Mouse (Mus musculus) cerebellum, adult 2 months (tissue): Measurements from ENCODE around the gene Apof.

Experiments used
- CTCF ChIP-seq: fragments of 200-500 bp; IDR thresholded peaks from 2 replicates; pipeline ENCODE4 v1.5.1; 2011; ENCODE audit warnings: low read depth, mild to moderate bottlenecking, control low read depth, low read length, moderate library complexity, borderline replicate concordance; ENCODE audit not compliant: insufficient read depth
- POLR2A ChIP-seq: fragments of 200-500 bp; IDR thresholded peaks from 2 replicates; pipeline ENCODE4 v1.6.1; 2011; ENCODE audit warnings: low read length, control low read depth, borderline replicate concordance; ENCODE audit not compliant: insufficient read depth

DNA sequence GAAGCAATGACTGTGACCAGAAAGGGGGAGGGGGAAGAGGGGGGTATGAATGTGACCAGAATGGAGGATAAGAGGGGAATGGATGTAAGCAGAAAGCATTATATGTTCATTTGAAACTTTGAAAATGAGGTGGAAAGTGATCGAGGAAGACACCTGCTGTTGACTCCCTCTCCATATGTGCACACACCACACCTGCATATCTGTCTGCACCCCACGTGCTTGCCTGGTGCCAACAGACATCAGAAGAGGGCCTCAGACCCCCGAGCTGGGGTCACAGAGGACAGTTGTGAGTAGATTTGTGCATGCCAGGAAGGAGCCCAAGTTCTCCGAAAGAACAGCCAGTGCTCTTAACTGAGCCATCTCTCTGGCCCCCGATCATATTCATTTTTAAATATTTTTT, 8.5 kb upstream of the Apof start:
- TF ChIP-seq POLR2A (no peak), CTCF (no peak)
